Mouse (Mus musculus) retina, postnatal 1 day (tissue): ENCODE measurements around the gene Sh2b3.

Experiments
- DNase-seq: peaks from one replicate; pipeline ENCODE4 v3.0.0-alpha.2; 2012

Sh2b3 gene

GRCm38 (mm10) chr5:121843138-121843905, 5.9 kb upstream of the Sh2b3 start:
- DNase-seq: no peak

- DNase-seq: peak; percentile 89
Measured at GRCm38 (mm10) chr5:121842665-121843118, 5.2 kb upstream of the Sh2b3 start.

GRCm38 (mm10) chr5:121841973-121842372, 4.5 kb upstream of the Sh2b3 start:
- no peak for DNase-seq

- DNase-seq: no peak
Measured at GRCm38 (mm10) chr5:121841516-121841915, 4.1 kb upstream of the Sh2b3 start.

- DNase-seq: no peak
Measured at GRCm38 (mm10) chr5:121839128-121839473, 1.7 kb upstream of the Sh2b3 start.

DNA sequence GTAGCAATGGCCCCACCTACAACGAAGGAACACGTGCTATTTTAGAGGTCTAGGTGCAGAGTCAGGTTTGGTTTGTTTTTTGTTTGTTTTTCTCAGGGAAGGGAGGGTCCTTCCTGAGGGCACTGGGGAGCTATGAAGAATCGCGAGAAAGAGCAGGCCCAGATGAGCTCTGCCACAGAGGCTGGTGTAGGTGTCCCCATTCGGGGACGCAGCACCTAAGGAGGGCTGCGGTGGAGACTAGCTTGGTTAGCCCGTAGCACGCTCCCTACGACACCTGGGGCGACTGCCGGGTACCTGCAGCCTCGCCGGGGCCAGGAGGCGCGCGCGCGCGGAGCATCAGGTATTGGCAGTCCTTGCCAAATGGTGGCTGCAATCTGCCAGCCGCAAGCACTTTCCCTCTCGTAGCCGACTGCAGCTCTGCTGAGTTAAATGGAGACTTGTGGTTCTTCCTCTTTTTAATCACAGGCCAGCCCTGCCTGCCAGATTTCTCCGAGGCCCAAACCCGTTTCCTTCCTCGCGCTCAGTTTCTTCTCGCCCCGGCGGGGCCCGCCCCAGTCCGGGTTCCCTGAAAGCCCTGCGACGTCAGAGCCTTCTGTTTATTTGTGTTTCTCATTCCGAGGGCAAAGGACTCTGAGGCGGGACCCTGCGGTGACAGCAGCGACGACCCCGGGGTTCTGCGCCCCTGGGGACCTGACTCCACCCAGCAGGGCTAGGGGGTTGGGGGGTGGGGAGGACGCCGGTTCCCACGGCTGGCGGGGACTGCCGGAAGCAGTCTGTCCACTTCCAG, 1.1 kb upstream of the Sh2b3 start:
- peak; percentile 41 for DNase-seq

- DNase-seq: peak; percentile 89
Measured at GRCm38 (mm10) chr5:121836692-121837415, 592 bp downstream of the Sh2b3 start.

GRCm38 (mm10) chr5:121835949-121836691, 1.3 kb downstream of the Sh2b3 start:
- no peak for DNase-seq

DNA sequence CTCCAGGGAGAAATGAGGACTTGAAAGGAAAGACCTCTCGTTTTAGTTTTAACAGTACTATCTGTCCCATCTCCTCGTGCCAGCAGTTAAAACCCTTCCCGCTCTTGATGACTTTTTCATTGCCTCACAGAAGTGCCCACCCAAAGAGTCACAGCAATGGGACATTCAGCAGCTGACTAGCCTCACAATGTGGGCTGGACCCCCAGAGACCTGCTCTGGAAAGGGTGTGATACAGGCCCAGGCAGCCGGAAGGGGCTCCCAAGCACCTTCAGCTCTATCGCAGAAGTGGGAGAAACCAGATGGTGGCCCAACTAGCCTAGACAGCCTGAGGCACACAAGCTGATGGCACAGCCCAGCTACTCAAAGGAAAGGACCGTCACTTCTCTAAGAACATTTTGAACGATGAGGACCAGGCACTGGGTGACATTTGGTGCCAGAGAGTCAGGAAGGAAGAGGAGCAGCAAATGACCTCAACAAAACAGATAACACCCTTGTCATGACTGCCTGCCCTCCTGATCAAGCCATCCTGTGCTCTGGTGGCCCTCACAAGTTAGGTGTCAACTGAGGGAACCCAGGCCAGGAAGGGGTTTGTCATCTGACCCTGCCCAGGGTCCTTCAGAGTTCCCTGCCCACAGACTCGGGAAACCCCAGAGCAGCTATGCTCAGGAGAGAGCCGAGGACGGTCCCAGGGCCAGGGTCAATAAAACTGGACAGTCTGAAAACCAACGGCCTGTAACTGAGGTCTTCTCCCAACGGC, 2.3 kb downstream of the Sh2b3 start:
- no peak for DNase-seq

GRCm38 (mm10) chr5:121834241-121834606, 3.2 kb downstream of the Sh2b3 start:
- no peak for DNase-seq

- DNase-seq: peak; percentile 50
Measured at GRCm38 (mm10) chr5:121833572-121834240, 3.7 kb downstream of the Sh2b3 start.

GRCm38 (mm10) chr5:121833159-121833558, 4.3 kb downstream of the Sh2b3 start:
- no peak for DNase-seq

- DNase-seq: no peak
Measured at GRCm38 (mm10) chr5:121832376-121833155, 4.9 kb downstream of the Sh2b3 start.

GRCm38 (mm10) chr5:121831002-121831601, 6.3 kb downstream of the Sh2b3 start:
- no peak for DNase-seq

DNA sequence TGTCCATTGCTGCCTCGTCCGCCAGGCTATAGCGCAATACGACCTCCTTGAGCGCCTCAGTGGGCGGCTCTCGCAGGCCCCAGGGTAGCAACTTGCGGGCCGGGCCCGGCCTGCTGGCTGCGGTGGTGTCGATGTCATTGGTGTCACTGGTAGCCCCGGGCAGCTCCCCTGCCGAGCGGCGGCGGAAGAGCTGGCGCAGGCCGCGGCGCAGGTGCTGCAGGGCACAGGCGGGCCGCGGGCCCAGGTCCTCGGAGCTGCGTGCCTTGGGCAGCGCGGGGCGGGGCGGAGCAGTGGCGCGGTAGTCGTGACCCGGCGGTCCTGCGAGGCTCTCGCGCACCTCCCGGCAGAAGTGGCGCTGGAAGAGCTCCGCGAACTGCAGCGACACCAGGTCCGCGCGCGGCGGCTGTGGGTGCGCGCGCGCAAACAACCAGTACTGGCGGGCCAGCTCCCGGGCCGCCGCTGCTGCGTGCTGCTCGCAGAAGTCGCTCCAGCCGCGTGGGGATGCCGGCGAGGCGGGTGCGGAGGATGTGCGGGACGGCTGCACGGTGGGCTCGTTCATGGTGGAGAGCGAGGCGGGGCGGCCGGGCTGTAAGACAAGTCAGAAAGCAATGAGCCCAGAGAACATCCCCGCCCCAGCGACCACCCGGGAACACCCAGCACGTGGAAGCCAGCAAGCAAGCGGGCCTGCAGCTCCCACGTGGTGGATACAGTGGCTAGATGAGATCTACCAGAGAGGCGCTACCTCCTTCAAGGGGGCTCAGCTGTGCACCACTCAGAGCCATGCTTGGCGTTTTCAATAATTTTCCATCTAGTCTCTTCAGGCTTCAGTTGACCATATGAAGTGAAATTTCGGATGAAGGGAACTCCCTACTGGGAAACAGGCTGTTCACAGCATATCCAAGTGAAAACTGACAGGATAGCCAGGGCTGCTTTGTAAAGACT, 8.7 kb downstream of the Sh2b3 start:
- DNase-seq: peak; percentile 78

GRCm38 (mm10) chr5:121827876-121828275, 9.6 kb downstream of the Sh2b3 start:
- no peak for DNase-seq

DNA sequence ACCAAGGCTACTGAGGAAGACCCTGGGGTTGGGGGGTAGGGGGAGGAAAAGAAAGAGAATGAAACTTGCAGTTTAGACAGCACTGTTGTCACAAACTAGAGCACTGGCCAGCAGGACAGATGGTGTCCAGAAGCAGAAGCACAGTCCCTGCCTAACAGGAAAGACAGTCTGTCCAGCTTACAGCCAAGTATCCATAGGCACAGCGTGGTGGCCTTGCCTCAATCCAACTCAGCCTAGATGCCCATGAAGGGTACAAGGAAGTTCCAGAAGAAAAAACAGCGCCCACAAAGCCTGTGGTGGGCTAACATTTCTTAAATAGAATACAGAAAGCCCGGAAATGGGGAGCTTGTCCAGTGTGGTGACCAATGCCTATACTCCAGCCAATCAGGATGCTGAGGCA, 11.8 kb downstream of the Sh2b3 start:
- no peak for DNase-seq

DNA sequence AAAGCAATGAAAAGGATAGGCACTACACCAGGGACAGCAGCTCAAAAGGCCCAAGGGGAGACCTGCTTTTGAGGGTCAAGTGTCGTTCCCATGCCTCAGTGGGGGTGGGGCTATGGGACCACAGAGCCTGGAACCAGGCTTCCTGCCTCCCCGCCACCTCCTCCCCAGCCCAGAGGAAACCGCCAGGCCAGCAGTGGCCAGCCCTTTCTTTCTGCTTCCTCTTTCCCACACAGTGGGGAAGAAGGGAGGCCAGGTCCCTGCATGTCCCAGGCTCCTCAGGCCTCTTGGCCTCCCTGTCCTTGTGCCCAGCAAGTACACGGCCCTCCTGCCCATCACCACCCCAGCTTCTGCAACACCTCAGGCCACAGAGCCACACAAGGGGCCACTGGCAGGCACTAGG, 13.3 kb downstream of the Sh2b3 start:
- DNase-seq: no peak

GRCm38 (mm10) chr5:121823668-121824067, 13.8 kb downstream of the Sh2b3 start:
- DNase-seq: no peak
